Mouse (Mus musculus) olfactory bulb, adult 2 months (tissue): ENCODE measurements around the gene Cd47.

Source experiments
- CTCF ChIP-seq: fragments of 200-500 bp; IDR thresholded peaks from 2 replicates; pipeline ENCODE4 v1.5.1; 2012; ENCODE audit warnings: low read depth, mild to moderate bottlenecking, low read length, moderate library complexity; ENCODE audit not compliant: insufficient read depth
- POLR2A ChIP-seq: fragments of 200-500 bp; IDR thresholded peaks from 2 replicates; pipeline ENCODE4 v1.6.1; 2012; ENCODE audit warnings: mild to moderate bottlenecking, low read depth, low read length, moderate library complexity; ENCODE audit not compliant: insufficient read depth

- TF ChIP-seq CTCF: no peak
- no peak for TF ChIP-seq POLR2A
Observed at GRCm38 (mm10) chr16:49800996-49801395, 663 bp downstream of the Cd47 start.
